8 mouse cellular contexts compared by ENCODE assay signal in genomic region chr2:57237920-57238613, GRCm38 (mm10). TPM values are rescaled to one million over a fixed set of nuclear protein-coding genes. Genes with fewer than 3 reads are reported as not detected.
A peak's percentile ranks its signal among the peaks of the same experiment; 100 is the strongest.
DNase-seq lines count a peak whose midpoint lies in the region; ATAC-seq lines count a peak whose summit lies in the region.

No protein-coding gene starts in this region.

- H3K4me1 ChIP-seq in hindbrain, embryonic 11.5 days (replicated peaks; ENCODE audit: control insufficient read depth, insufficient read depth, low read length): no peaks in the 10 kb centered on the region
- H3K4me1 ChIP-seq in lung, embryonic 16.5 days (replicated peaks; ENCODE audit: control insufficient read depth, insufficient read depth, low read length): peaks cover 4% of the 10 kb centered on the region; the same call in 1 of the 2 replicates

- no peaks in the 10 kb centered on the region for H3K9me3 ChIP-seq in hindbrain, embryonic 11.5 days (ENCODE audit: control insufficient read depth, low read length)
- no peaks in the 10 kb centered on the region for H3K9me3 ChIP-seq in lung, embryonic 16.5 days (ENCODE audit: control insufficient read depth, low read length)

- H3K9ac ChIP-seq in hindbrain, embryonic 11.5 days (ENCODE audit: low read depth, low read length): peak overlapping the region; percentile 61
- H3K9ac ChIP-seq in lung, embryonic 16.5 days (ENCODE audit: low read length): peak overlapping the region; percentile 89

- peak overlapping the region; percentile 92 for H3K4me2 ChIP-seq in hindbrain, embryonic 11.5 days (replicated peaks; ENCODE audit: low read depth, low read length)
- peak overlapping the region; percentile 96 for H3K4me2 ChIP-seq in lung, embryonic 16.5 days (ENCODE audit: low read depth, low read length)

- H3K36me3 ChIP-seq in hindbrain, embryonic 11.5 days (ENCODE audit: control insufficient read depth, insufficient read depth, low read length): no peaks in the 10 kb centered on the region
- no peaks in the 10 kb centered on the region for H3K36me3 ChIP-seq in lung, embryonic 16.5 days (ENCODE audit: control insufficient read depth, insufficient read depth, low read length)

- peak; percentile 81 for ATAC-seq in hindbrain, embryonic 11.5 days (ENCODE audit: low FRiP score)
- peak; percentile 93 for ATAC-seq in lung, embryonic 16.5 days (ENCODE audit: low read depth)

- WGBS in hindbrain, embryonic 11.5 days: under 1% methylated on average over 58 of the region's 69 CpGs
- WGBS in lung, embryonic 16.5 days: 0% methylated on average over 65 of the region's 69 CpGs

- peak overlapping the region; percentile 30; the same call in 1 of the 2 replicates for H3K27ac ChIP-seq in hindbrain, embryonic 11.5 days (ENCODE audit: low read depth, low read length)
- H3K27ac ChIP-seq in lung, embryonic 16.5 days (ENCODE audit: low read length): peak overlapping the region; percentile 87

- DNase-seq in MN1 (ENCODE audit: low spot score): peak; percentile 83
- peak; percentile 80 for DNase-seq in cerebellum, adult 9-10 months
- DNase-seq in frontal cortex, adult 2 months (ENCODE audit: extremely low spot score in 1 of 2, low spot score in 1 of 2): peak; percentile 17 to 68
- DNase-seq in hindbrain, embryonic 11.5 days (ENCODE audit: low spot score): peak; percentile 76
- DNase-seq in layer of hippocampus, adult 9-11 months: peak; percentile 78
- peak; percentile 76 for DNase-seq in ovary, postnatal 10 days (ENCODE audit: low spot score)
- peak; percentile 84 for DNase-seq in thymus, postnatal 0 days (ENCODE audit: low spot score)

- H3K27me3 ChIP-seq in hindbrain, embryonic 11.5 days (ENCODE audit: control insufficient read depth, insufficient read depth, low read length): no peaks in the 10 kb centered on the region
- H3K27me3 ChIP-seq in lung, embryonic 16.5 days (ENCODE audit: control insufficient read depth, insufficient read depth, low read depth, low read length): no peaks in the 10 kb centered on the region

- H3K4me3 ChIP-seq in hindbrain, embryonic 11.5 days (ENCODE audit: low read depth, low read length): peak overlapping the region; percentile 71
- H3K4me3 ChIP-seq in lung, embryonic 16.5 days (ENCODE audit: low read length): peak overlapping the region; percentile 77

RNA-seq across cellular contexts. Expression of gene Gpd2, which starts 0.6 kb away (rescaled TPM):
- polyA plus RNA-seq in frontal cortex, adult 2 months (2012; rRNA removed): 41.6 and 48.7 TPM in 2 replicates
- polyA plus RNA-seq in hindbrain, embryonic 11.5 days (2014; fragmentation: Nextera tagmentation; extraction: Ambion mirVana): 18.2 and 22.6 TPM in 2 replicates
- polyA plus RNA-seq in lung, embryonic 16.5 days (2015; fragmentation: Nextera tagmentation; extraction: Ambion mirVana): 16.6 and 16.9 TPM in 2 replicates
- polyA plus RNA-seq in thymus, postnatal 0 days (2015; fragmentation: Nextera tagmentation; extraction: Ambion mirVana): 24.2 and 24.5 TPM in 2 replicates

Comparison
In these comparisons a context has a peak if more than half of its experiments do, and no peak if none do; other contexts are left out.
1. Peak in every context shown above with its lines: DNase-seq, ATAC-seq, H3K4me3 ChIP-seq and H3K27ac ChIP-seq.